Comparison of ENCODE assay signal across 23 mouse cellular contexts in genomic region chr4:105535451-105535850, GRCm38 (mm10).
DNase-seq lines count a peak whose midpoint lies in the region; ATAC-seq and TF ChIP-seq lines count a peak whose summit lies in the region.
"Had no signal": no experiment of that assay in that cellular context is flagged by ENCODE, and none has a peak within 500 bp of the region (broad histone marks: within the 10 kb centered on the region; RNA-seq: fewer than 3 reads in every experiment).

No protein-coding gene starts in this region.

- H3K4me3 ChIP-seq in heart, embryonic 13.5 days: no peak overlapping the region
- no peak overlapping the region for H3K4me3 ChIP-seq in kidney, adult 2 months (ENCODE audit: insufficient read depth, low read depth, low read length)
- H3K4me3 ChIP-seq in kidney, embryonic 16.5 days (ENCODE audit: low read length): no peak overlapping the region
- H3K4me3 ChIP-seq: forebrain, embryonic 13.5 days; left cerebral cortex, adult 2 months; midbrain, embryonic 13.5 days had no signal

- H3K4me2 ChIP-seq in heart, embryonic 13.5 days: 0 out of 2 replicates have a peak overlapping the region, but pooled peaks have one; percentile 1
- H3K4me2 ChIP-seq in kidney, embryonic 16.5 days (replicated peaks; ENCODE audit: low read depth, low read length): no peak overlapping the region
- H3K4me2 ChIP-seq: forebrain, embryonic 13.5 days; midbrain, embryonic 13.5 days had no signal

- peaks cover 12% of the 10 kb centered on the region for H3K4me1 ChIP-seq in heart, embryonic 13.5 days
- no peaks in the 10 kb centered on the region for H3K4me1 ChIP-seq in kidney, adult 2 months (ENCODE audit: control insufficient read depth, insufficient read depth, low read length)
- H3K4me1 ChIP-seq in kidney, embryonic 16.5 days (ENCODE audit: insufficient read depth, low read length): peaks cover 5% of the 10 kb centered on the region; the same call in 1 of the 2 replicates
- H3K4me1 ChIP-seq: forebrain, embryonic 13.5 days had no signal

- no peaks in the 10 kb centered on the region for H3K27me3 ChIP-seq in heart, embryonic 13.5 days (replicated peaks)
- H3K27me3 ChIP-seq in kidney, adult 2 months (replicated peaks; ENCODE audit: control insufficient read depth, insufficient read depth, low read length): no peaks in the 10 kb centered on the region
- no peaks in the 10 kb centered on the region for H3K27me3 ChIP-seq in kidney, embryonic 16.5 days (ENCODE audit: insufficient read depth, low read length)
- H3K27me3 ChIP-seq: forebrain, embryonic 13.5 days; midbrain, embryonic 13.5 days had no signal

- TF ChIP-seq POLR2A in kidney, adult 2 months (IDR thresholded peaks at IDR 0.05; ENCODE audit: low read depth, low read length): no peak

- no peak for TF ChIP-seq CTCF in kidney, adult 2 months (conservative IDR thresholded peaks at IDR 0.05; ENCODE audit: insufficient read depth, insufficient read length, low read depth, low read length)

- H3K9ac ChIP-seq in heart, embryonic 13.5 days: no peak overlapping the region
- H3K9ac ChIP-seq in kidney, embryonic 16.5 days (replicated peaks; ENCODE audit: low read length): no peak overlapping the region
- H3K9ac ChIP-seq: forebrain, embryonic 13.5 days; midbrain, embryonic 13.5 days had no signal

- H3K36me3 ChIP-seq in heart, embryonic 13.5 days: no peaks in the 10 kb centered on the region
- H3K36me3 ChIP-seq in kidney, adult 2 months (ENCODE audit: control insufficient read depth, insufficient read depth, low read length): no peaks in the 10 kb centered on the region
- no peaks in the 10 kb centered on the region for H3K36me3 ChIP-seq in kidney, embryonic 16.5 days (ENCODE audit: insufficient read depth, low read length)
- H3K36me3 ChIP-seq: midbrain, embryonic 13.5 days had no signal

- ATAC-seq in heart, embryonic 13.5 days (ENCODE audit: extremely low read depth, insufficient number of reproducible peaks, low FRiP score, low TSS enrichment): no peak
- no peak for ATAC-seq in kidney, embryonic 16.5 days (ENCODE audit: low FRiP score, low TSS enrichment)
- ATAC-seq: forebrain, embryonic 13.5 days; hindbrain, embryonic 16.5 days; intestine, postnatal 0 days; midbrain, embryonic 13.5 days had no signal

- H3K27ac ChIP-seq in heart, embryonic 13.5 days (replicated peaks): peak overlapping the region; percentile 42
- H3K27ac ChIP-seq in kidney, adult 2 months (ENCODE audit: insufficient read depth, low read depth, low read length): no peak overlapping the region
- no peak overlapping the region for H3K27ac ChIP-seq in kidney, embryonic 16.5 days (ENCODE audit: low read length)
- H3K27ac ChIP-seq: forebrain, embryonic 13.5 days; left cerebral cortex, adult 2 months; midbrain, embryonic 13.5 days had no signal

- DNase-seq in adrenal gland, adult (ENCODE audit: inconsistent age in 2 of 2, low spot score in 1 of 2): peak; percentile 35 to 59
- DNase-seq in adrenal gland, postnatal 10 days: no peak
- DNase-seq in heart, adult 8-10 months (ENCODE audit: low spot score): no peak
- peak; percentile 81 for DNase-seq in kidney, adult 2 months
- no peak for DNase-seq in right cerebral cortex, adult 18-20 months
- no peak for DNase-seq in cerebellum, adult 8-10 months
- DNase-seq: cerebellum, adult 11 months; cerebellum, postnatal 14 days; gastrocnemius, postnatal 10 days; heart, adult 18-20 months; heart, postnatal 4 days; layer of hippocampus, adult 9-11 months; left cerebral cortex, postnatal 4 days; liver; lung, postnatal 10 days; thymus, postnatal 36 days had no signal

- no peaks in the 10 kb centered on the region for H3K9me3 ChIP-seq in heart, embryonic 13.5 days
- no peaks in the 10 kb centered on the region for H3K9me3 ChIP-seq in kidney, embryonic 16.5 days (ENCODE audit: low read length)
- H3K9me3 ChIP-seq: forebrain, embryonic 13.5 days; midbrain, embryonic 13.5 days had no signal

- WGBS in heart, embryonic 13.5 days: 26% methylated on average over 6 of the region's 6 CpGs
- WGBS in kidney, adult 2 months: 46% methylated on average over 6 of the region's 6 CpGs
- WGBS in kidney, embryonic 16.5 days: 45% methylated on average over 6 of the region's 6 CpGs

Comparison
In these comparisons a context has a peak if more than half of its experiments do, and no peak if none do; other contexts are left out.
1. DNase-seq: peak in adrenal gland, adult (2 of 2) and kidney, adult 2 months (single experiment); none in adrenal gland, postnatal 10 days (single experiment), heart, adult 8-10 months (single experiment), right cerebral cortex, adult 18-20 months (single experiment) and cerebellum, adult 8-10 months (single experiment).